Mouse (Mus musculus) hindbrain, embryonic 12.5 days (tissue): Measurements from ENCODE around the gene Prkag1. TPM values are rescaled to one million over a fixed set of nuclear protein-coding genes. Genes with fewer than 3 reads are reported as not detected.

Source experiments
- ATAC-seq: fragments of 200-750 bp; cut with Nextera tagmentation; 2 replicates; pipeline ENCODE4 v1.8.0; 2017; ENCODE audit warnings: moderate TSS enrichment; ENCODE audit not compliant: low FRiP score
- H3K27ac ChIP-seq: fragments of 300-500 bp; sonication (generic); 2 replicates; pipeline ENCODE4 v1.5.1; 2016; ENCODE audit warnings: mild to moderate bottlenecking
- H3K27me3 ChIP-seq: fragments of 300-500 bp; sonication (generic); 2 replicates; pipeline ENCODE4 v1.6.1; 2016; ENCODE audit warnings: mild to moderate bottlenecking
- H3K36me3 ChIP-seq: fragments of 300-500 bp; sonication (generic); 2 replicates; pipeline ENCODE4 v1.6.1; 2016; ENCODE audit warnings: mild to moderate bottlenecking
- H3K4me1 ChIP-seq: fragments of 300-500 bp; sonication (generic); 2 replicates; pipeline ENCODE4 v1.6.1; 2016
- H3K4me2 ChIP-seq: fragments of 300-500 bp; sonication (generic); replicated peaks from 2 replicates; pipeline ENCODE4 v1.6.1; 2016; ENCODE audit warnings: mild to moderate bottlenecking
- H3K4me3 ChIP-seq: fragments of 300-500 bp; sonication (generic); 2 replicates; pipeline ENCODE4 v1.5.1; 2016; ENCODE audit warnings: mild to moderate bottlenecking
- H3K9ac ChIP-seq: fragments of 300-500 bp; sonication (generic); 2 replicates; pipeline ENCODE4 v1.6.1; 2016; ENCODE audit warnings: mild to moderate bottlenecking, moderate library complexity
- H3K9me3 ChIP-seq: fragments of 300-500 bp; sonication (generic); replicated peaks from 2 replicates; pipeline ENCODE4 v1.6.1; 2016; ENCODE audit warnings: mild to moderate bottlenecking
- WGBS: fragments of 180-500 bp; shearing (Covaris S2); methylation state at CpG from one replicate; pipeline ENCODE4 v1.1.7; 2016; 5-methylcytosine and 5-hydroxymethylcytosine counted together
- polyA plus RNA-seq: library from polyadenylated mRNA; unstranded; fragments of >200 nt; fragmentation: Nextera tagmentation; extraction: Ambion mirVana; gene quantifications from 2 replicates; pipeline ENCODE4 v1.2.1, GENCODE M21; 2016

Gene Prkag1
- polyA plus RNA-seq, 1 experiment from 2014 or later, result 78.9 TPM

DNA sequence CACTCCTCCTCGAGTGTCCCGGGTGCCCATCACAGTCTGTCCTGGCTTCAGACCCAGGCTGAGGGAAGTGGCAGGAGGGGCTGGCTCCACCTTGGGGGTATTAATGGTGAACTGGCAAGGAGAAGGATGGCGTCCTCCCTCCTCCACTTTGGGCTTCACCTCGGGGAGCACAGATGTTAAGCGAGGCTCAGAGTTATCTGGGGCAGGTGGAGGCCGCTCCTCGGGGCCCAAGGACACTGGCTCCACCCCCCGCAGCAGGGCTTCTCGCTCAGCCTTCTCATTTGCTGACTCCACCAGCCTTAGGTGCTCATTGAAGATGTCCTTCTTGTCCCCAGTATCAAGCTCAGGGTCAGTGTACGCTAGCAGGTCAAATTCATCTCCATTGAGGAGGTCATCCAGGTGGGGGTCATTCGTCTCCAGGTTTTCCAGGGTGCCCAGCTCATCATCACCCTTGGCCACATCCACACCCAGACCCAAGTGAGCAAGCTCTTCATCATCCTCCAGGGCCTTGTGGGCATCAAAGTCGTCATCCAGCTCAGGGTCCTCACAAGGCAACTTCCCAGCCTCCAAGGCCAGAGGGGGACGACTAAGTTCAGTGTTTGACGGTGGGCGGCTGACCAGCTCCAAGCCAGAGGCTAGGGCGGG lies 18.8 kb upstream of the Prkag1 start:
- Histone ChIP-seq H3K4me3 (no peak overlapping the region), H3K4me2 (no peak overlapping the region), H3K4me1 (no peaks in the 10 kb centered on the region), H3K27me3 (no peaks in the 10 kb centered on the region), H3K36me3 (peaks cover 100% of the 10 kb centered on the region), H3K27ac (no peak overlapping the region), H3K9ac (no peak overlapping the region), H3K9me3 (no peaks in the 10 kb centered on the region)
- ATAC-seq, result no peak
- WGBS, result 90% methylated on average over 16 of the region's 16 CpGs

DNA sequence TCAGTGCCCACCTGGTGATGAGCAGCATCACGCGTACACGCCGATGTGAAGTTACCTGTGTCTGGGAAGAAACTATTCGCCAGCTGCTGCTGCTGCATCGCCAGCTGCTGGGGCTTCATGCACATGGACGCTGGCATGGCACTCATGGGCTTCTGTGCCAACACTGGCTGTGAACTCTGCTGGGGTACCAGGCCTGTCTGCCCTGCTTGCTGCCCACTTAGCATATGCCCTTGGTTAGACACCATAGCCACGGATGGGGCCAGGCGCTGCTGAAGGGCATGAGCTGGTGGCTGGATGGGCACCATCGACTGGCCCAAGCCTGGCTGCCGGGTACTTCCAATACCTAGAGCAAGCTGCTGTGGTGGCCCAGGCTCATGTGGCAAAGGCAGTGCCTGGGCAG lies 17.8 kb upstream of the Prkag1 start:
- H3K9ac ChIP-seq, result no peak overlapping the region
- H3K27ac ChIP-seq, result no peak overlapping the region
- no peaks in the 10 kb centered on the region for H3K27me3 ChIP-seq
- no peaks in the 10 kb centered on the region for H3K4me1 ChIP-seq
- no peak overlapping the region for H3K4me2 ChIP-seq
- no peak overlapping the region for H3K4me3 ChIP-seq
- H3K36me3 ChIP-seq, result peaks cover 100% of the 10 kb centered on the region
- ATAC-seq, result no peak
- no peaks in the 10 kb centered on the region for H3K9me3 ChIP-seq
- 98% methylated on average over 11 of the region's 11 CpGs for WGBS

DNA sequence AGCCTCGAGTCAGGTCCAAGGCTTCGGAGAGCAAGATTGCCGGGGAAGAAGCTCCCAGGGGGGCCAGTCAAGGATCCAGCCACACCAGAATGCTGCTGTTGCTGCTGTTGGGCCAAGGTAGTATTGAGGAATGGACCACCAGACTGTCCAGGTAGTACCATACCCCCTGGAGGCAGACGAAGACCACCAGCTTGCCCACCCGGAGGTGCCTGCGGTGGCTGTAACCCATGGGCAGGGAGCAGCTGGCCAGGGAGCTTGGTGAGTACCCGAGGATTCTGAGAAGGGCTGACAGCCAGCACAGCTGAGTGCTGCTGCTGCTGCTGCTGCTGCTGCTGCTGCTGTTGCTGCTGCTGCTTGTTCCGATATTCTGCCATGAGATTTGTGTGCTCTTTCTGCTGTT lies 14.8 kb upstream of the Prkag1 start:
- WGBS, result 94% methylated on average over 8 of the region's 8 CpGs
- H3K4me2 ChIP-seq, result no peak overlapping the region
- no peaks in the 10 kb centered on the region for H3K9me3 ChIP-seq
- H3K9ac ChIP-seq, result no peak overlapping the region
- H3K27me3 ChIP-seq, result no peaks in the 10 kb centered on the region
- ATAC-seq, result no peak
- H3K27ac ChIP-seq, result no peak overlapping the region
- H3K4me1 ChIP-seq, result no peaks in the 10 kb centered on the region
- H3K4me3 ChIP-seq, result no peak overlapping the region
- peaks cover 100% of the 10 kb centered on the region for H3K36me3 ChIP-seq

DNA sequence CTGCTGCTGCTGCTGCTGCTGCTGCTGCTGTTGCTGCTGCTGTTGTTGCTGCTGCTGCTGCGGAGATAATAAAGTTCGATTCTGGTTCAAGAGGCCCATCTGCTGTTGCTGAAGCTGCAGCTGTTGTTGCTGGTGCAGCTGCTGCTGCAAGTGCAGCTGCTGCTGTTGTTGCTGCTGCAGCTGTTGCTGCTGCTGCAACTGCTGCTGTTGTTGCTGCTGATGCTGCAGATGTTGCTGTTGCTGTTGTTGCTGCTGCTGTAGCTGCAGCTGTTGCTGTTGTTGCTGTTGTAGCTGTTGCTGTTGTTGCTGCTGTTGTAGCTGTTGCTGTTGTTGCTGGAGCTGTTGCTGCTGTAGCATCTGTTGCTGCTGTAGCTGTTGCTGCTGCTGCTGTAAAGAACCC lies 13.8 kb upstream of the Prkag1 start:
- no peaks in the 10 kb centered on the region for H3K4me1 ChIP-seq
- H3K9ac ChIP-seq, result no peak overlapping the region
- H3K27me3 ChIP-seq, result no peaks in the 10 kb centered on the region
- H3K4me2 ChIP-seq, result no peak overlapping the region
- H3K36me3 ChIP-seq, result peaks cover 100% of the 10 kb centered on the region
- no peaks in the 10 kb centered on the region for H3K9me3 ChIP-seq
- 93% methylated on average over 2 of the region's 2 CpGs for WGBS
- H3K27ac ChIP-seq, result no peak overlapping the region
- no peak overlapping the region for H3K4me3 ChIP-seq
- ATAC-seq, result no peak

- WGBS, result 92% methylated on average over 11 of the region's 11 CpGs
These were observed 12.4 kb upstream of the Prkag1 start for GRCm38 (mm10) chr15:98843595-98844223.

DNA sequence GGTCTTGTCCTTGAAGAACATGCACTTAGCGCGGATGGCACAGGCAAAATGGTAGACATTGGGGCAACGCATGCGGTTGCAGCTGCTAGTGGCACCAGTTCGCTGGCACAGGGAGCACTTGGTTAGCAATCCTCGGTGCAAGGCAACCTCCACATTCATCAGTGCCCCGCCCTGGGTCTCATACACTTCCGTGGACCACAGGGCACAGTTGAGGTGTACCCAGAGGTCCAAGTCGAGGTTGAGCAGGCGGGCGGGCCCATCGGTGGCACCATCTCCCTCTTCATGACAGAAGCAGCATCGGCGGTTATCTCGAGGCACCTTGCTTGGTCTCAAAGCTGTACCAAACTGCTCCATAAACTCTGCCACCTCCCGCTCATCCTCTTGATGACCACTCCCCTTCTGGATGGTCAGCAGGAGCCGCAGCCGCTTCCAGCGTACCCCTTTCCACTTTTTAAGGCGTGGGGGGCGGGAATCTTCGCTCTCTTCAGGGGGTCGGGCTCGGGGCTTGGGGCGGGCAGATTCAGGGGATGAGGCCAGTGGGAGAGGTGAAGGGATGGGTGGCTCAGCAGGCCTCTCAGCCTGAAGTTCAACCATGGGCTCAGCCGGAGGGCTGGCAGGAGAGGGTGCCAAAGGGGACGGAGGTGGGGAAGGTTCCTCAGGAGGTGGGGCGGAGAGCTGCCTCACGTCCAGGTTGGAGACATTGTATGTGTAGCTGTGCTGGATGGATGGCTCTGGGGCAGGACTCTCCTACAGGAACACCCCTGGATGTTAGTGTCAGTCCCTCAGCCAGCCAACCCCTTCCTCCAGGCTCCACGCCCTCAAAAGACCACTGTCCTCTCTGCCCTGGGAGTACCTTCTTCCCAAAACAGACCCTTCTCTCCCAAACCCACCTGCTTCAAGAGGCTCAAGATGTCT lies 8.6 kb upstream of the Prkag1 start:
- peaks cover 100% of the 10 kb centered on the region for H3K36me3 ChIP-seq
- WGBS, result 94% methylated on average over 30 of the region's 30 CpGs
- no peak overlapping the region for H3K4me2 ChIP-seq
- no peaks in the 10 kb centered on the region for H3K27me3 ChIP-seq
- H3K9me3 ChIP-seq, result no peaks in the 10 kb centered on the region
- H3K4me3 ChIP-seq, result no peak overlapping the region
- no peak for ATAC-seq
- H3K4me1 ChIP-seq, result no peaks in the 10 kb centered on the region
- no peak overlapping the region for H3K27ac ChIP-seq
- no peak overlapping the region for H3K9ac ChIP-seq

More at GRCm38 (mm10) chr15:98843595-98844223, 12.4 kb upstream of the Prkag1 start:
- H3K36me3 ChIP-seq, result peaks cover 100% of the 10 kb centered on the region
- no peaks in the 10 kb centered on the region for H3K27me3 ChIP-seq
- H3K9ac ChIP-seq, result no peak overlapping the region
- no peak overlapping the region for H3K27ac ChIP-seq
- ATAC-seq, result no peak
- H3K4me2 ChIP-seq, result no peak overlapping the region
- H3K4me3 ChIP-seq, result no peak overlapping the region
- H3K4me1 ChIP-seq, result no peaks in the 10 kb centered on the region
- no peaks in the 10 kb centered on the region for H3K9me3 ChIP-seq

- Histone ChIP-seq H3K36me3 (peaks cover 100% of the 10 kb centered on the region), H3K9me3 (no peaks in the 10 kb centered on the region), H3K27me3 (no peaks in the 10 kb centered on the region), H3K9ac (no peak overlapping the region), H3K4me3 (no peak overlapping the region), H3K4me1 (no peaks in the 10 kb centered on the region), H3K27ac (no peak overlapping the region), H3K4me2 (no peak overlapping the region)
- WGBS, result 92% methylated on average over 14 of the region's 14 CpGs
- ATAC-seq, result no peak
These were observed 7.8 kb upstream of the Prkag1 start for GRCm38 (mm10) chr15:98839161-98839560.

DNA sequence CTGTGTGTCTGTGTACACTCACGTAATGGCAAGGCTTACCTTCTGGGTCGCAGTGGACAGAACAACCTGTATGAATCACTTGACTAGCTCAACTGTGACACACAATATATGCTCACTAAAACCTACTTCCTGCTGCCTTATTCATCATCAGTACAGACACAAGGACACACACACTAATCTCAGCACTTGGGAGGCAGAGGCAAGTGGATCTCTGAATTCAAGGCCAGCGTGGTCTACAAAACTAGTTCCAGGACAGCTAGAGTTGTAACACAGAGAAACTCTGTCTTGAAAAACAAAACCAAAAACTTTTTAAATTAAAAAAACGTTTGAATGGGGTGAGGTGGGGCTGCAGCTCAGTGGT lies 6.4 kb upstream of the Prkag1 start:
- H3K4me2 ChIP-seq, result no peak overlapping the region
- H3K9me3 ChIP-seq, result no peaks in the 10 kb centered on the region
- H3K27ac ChIP-seq, result no peak overlapping the region
- WGBS, result 79% methylated on average over 4 of the region's 4 CpGs
- H3K9ac ChIP-seq, result no peak overlapping the region
- no peak overlapping the region for H3K4me3 ChIP-seq
- no peaks in the 10 kb centered on the region for H3K4me1 ChIP-seq
- peaks cover 99% of the 10 kb centered on the region for H3K36me3 ChIP-seq
- no peaks in the 10 kb centered on the region for H3K27me3 ChIP-seq
- ATAC-seq, result no peak

DNA sequence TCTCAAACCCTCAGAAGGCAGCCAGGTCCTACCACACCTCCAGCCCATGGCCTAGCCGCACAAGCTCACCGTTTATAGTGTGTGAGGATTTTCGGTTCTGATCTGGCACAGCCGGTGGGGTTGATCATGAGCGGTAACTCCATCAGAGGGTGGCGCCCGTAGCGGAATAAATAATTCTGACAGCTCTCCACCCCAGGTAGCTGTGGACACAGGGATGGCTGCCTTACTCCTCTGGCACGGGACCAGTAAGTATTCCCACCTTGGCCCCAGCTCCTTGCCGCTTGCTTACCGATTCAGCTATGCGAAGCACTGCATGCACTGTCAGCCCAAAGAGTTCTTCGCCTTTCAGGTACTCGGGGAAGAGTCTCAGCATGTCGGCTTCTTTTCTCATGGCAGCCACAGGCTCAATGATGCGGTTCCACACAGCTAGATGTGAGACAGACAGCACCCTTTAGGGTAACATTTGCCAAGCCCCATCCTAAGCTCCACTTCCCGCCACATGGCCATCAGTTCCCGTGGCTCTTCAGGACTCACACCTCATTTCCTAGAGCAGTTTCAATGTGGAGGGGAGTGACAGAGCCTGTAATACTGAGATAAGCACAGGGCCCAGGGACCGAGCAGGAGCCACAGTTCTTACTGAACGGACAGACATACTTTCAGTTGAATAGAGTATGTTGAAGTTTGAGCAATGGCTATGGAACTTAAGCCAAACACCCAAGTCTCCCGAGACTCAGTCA lies 5.9 kb upstream of the Prkag1 start:
- Histone ChIP-seq H3K27ac (no peak overlapping the region), H3K9ac (no peak overlapping the region), H3K4me1 (no peaks in the 10 kb centered on the region), H3K27me3 (no peaks in the 10 kb centered on the region), H3K4me3 (no peak overlapping the region), H3K9me3 (no peaks in the 10 kb centered on the region), H3K4me2 (no peak overlapping the region), H3K36me3 (peaks cover 96% of the 10 kb centered on the region)
- WGBS, result 92% methylated on average over 21 of the region's 21 CpGs
- no peak for ATAC-seq

GRCm38 (mm10) chr15:98835291-98835690 lies 4.0 kb upstream of the Prkag1 start:
- 96% methylated on average over 14 of the region's 14 CpGs for WGBS
- Histone ChIP-seq H3K27me3 (no peaks in the 10 kb centered on the region), H3K36me3 (peaks cover 77% of the 10 kb centered on the region), H3K4me1 (0 out of 2 replicates have a peak, but pooled peaks cover 2% of the 10 kb centered on the region), H3K9me3 (no peaks in the 10 kb centered on the region), H3K4me3 (no peak overlapping the region), H3K27ac (no peak overlapping the region), H3K4me2 (no peak overlapping the region), H3K9ac (no peak overlapping the region)
- no peak for ATAC-seq

GRCm38 (mm10) chr15:98834059-98834458 lies 2.7 kb upstream of the Prkag1 start:
- WGBS, result 88% methylated on average over 10 of the region's 13 CpGs

GRCm38 (mm10) chr15:98833281-98833680 lies 2.0 kb upstream of the Prkag1 start:
- no peak overlapping the region for H3K9ac ChIP-seq
- H3K36me3 ChIP-seq, result peaks cover 57% of the 10 kb centered on the region
- no peak overlapping the region for H3K4me2 ChIP-seq
- ATAC-seq, result no peak
- H3K27ac ChIP-seq, result no peak overlapping the region
- H3K4me3 ChIP-seq, result no peak overlapping the region
- WGBS, result 90% methylated on average over 11 of the region's 11 CpGs
- H3K4me1 ChIP-seq, result peaks cover 11% of the 10 kb centered on the region
- H3K9me3 ChIP-seq, result no peaks in the 10 kb centered on the region
- H3K27me3 ChIP-seq, result no peaks in the 10 kb centered on the region

More at GRCm38 (mm10) chr15:98834059-98834458, 2.7 kb upstream of the Prkag1 start:
- Histone ChIP-seq H3K4me1 (peaks cover 11% of the 10 kb centered on the region), H3K4me2 (no peak overlapping the region), H3K27ac (no peak overlapping the region), H3K9me3 (no peaks in the 10 kb centered on the region), H3K4me3 (no peak overlapping the region), H3K36me3 (peaks cover 65% of the 10 kb centered on the region), H3K27me3 (no peaks in the 10 kb centered on the region), H3K9ac (no peak overlapping the region)
- ATAC-seq, result no peak
